Mouse (Mus musculus) limb, embryonic 13.5 days (tissue): ENCODE measurements around the gene Gm20388. TPM values are rescaled to one million over a fixed set of nuclear protein-coding genes. Genes with fewer than 3 reads are reported as not detected.
A peak's percentile ranks its signal among the peaks of the same experiment; 100 is the strongest.

Source experiments
- ATAC-seq: fragments of 200-750 bp; cut with Nextera tagmentation; 2 replicates; pipeline ENCODE4 v1.8.0; 2017; ENCODE audit warnings: low read depth, moderate number of reproducible peaks, moderate TSS enrichment; ENCODE audit not compliant: low FRiP score
- H3K27ac ChIP-seq: fragments of 300-500 bp; sonication (generic); 2 replicates; pipeline ENCODE4 v1.5.1; 2015; ENCODE audit warnings: inconsistent platforms, mild to moderate bottlenecking, moderate library complexity
- H3K27me3 ChIP-seq: fragments of 300-500 bp; sonication (generic); 2 replicates; pipeline ENCODE4 v1.6.1; 2015; ENCODE audit warnings: mild to moderate bottlenecking, inconsistent platforms
- H3K36me3 ChIP-seq: fragments of 300-500 bp; sonication (generic); 2 replicates; pipeline ENCODE4 v1.6.1; 2015; ENCODE audit warnings: inconsistent platforms, mild to moderate bottlenecking, moderate library complexity
- H3K4me1 ChIP-seq: fragments of 300-500 bp; sonication (generic); 2 replicates; pipeline ENCODE4 v1.6.1; 2015; ENCODE audit warnings: inconsistent platforms
- H3K4me2 ChIP-seq: fragments of 300-500 bp; sonication (generic); replicated peaks from 2 replicates; pipeline ENCODE4 v1.6.1; 2015; ENCODE audit warnings: inconsistent platforms, mild to moderate bottlenecking, moderate library complexity
- H3K4me3 ChIP-seq: fragments of 300-500 bp; sonication (generic); 2 replicates; pipeline ENCODE4 v1.5.1; 2015; ENCODE audit warnings: moderate library complexity, mild to moderate bottlenecking, inconsistent platforms
- H3K9ac ChIP-seq: fragments of 300-500 bp; sonication (generic); 2 replicates; pipeline ENCODE4 v1.6.1; 2015; ENCODE audit warnings: mild to moderate bottlenecking, inconsistent platforms
- H3K9me3 ChIP-seq: fragments of 300-500 bp; sonication (generic); 2 replicates; pipeline ENCODE4 v1.6.1; 2016; ENCODE audit warnings: inconsistent platforms
- WGBS: fragments of 180-500 bp; shearing (Covaris S2); methylation state at CpG from one replicate; pipeline ENCODE4 v1.1.7; 2015; 5-methylcytosine and 5-hydroxymethylcytosine counted together
- polyA plus RNA-seq: library from polyadenylated mRNA; unstranded; fragments of >200 nt; fragmentation: Nextera tagmentation; extraction: Ambion mirVana; gene quantifications from 2 replicates; pipeline ENCODE4 v1.2.1, GENCODE M21; 2015

Gm20388 gene
- polyA plus RNA-seq, 1 experiment from 2014 or later: 7.1 TPM

DNA sequence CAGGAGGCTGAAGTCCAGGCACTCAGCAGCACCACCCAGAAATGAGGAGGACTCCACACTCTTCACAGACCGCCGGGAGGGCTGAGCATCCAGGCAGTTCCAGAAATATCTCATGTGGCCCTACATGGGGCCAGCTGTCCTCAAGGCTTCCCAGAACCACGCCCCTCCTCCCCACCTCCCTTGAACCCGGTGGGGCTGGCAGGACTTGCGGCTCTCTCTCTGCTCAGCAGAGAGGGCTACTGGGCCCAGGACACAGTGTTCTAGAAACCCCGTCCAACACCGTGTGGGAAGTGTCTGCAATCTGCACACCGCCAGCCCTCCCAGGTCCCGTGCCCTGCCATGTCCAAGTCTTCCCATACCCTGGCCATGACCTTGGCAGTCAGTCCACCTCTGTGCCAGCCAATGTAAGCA is 1652.3 kb downstream of the Gm20388 start:
- Histone ChIP-seq H3K4me3 (no peak overlapping the region), H3K4me1 (no peaks in the 10 kb centered on the region), H3K9me3 (no peaks in the 10 kb centered on the region), H3K27ac (no peak overlapping the region), H3K4me2 (no peak overlapping the region), H3K9ac (no peak overlapping the region), H3K27me3 (no peaks in the 10 kb centered on the region), H3K36me3 (peaks cover 62% of the 10 kb centered on the region)
- ATAC-seq: no peak
- 81% methylated on average over 9 of the region's 9 CpGs for WGBS

DNA sequence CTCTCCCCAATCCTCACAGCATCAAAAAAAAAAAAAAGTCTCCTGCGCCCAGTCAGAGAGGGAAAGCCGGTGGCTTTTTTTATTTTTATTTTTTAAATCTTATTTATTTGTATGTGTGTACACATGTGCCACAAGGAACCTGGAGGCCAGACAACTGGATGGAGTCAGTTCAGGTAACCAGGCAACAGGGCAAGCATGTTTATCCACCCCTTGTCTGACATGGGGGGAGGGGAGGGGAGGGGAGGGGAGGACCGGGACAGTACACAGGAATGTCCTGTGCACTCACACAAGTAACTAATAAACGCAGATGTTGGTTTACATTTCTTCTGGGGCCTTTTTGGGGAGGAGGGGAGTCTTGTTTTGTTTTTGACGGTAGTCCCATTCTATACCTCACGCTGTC is 1653.1 kb downstream of the Gm20388 start:
- Histone ChIP-seq H3K9ac (no peak overlapping the region), H3K27ac (no peak overlapping the region), H3K27me3 (no peaks in the 10 kb centered on the region), H3K36me3 (peaks cover 54% of the 10 kb centered on the region), H3K4me2 (no peak overlapping the region), H3K4me3 (no peak overlapping the region), H3K9me3 (no peaks in the 10 kb centered on the region), H3K4me1 (0 out of 2 replicates have a peak, but pooled peaks cover 3% of the 10 kb centered on the region)
- WGBS: 86% methylated on average over 6 of the region's 6 CpGs
- ATAC-seq: no peak

DNA sequence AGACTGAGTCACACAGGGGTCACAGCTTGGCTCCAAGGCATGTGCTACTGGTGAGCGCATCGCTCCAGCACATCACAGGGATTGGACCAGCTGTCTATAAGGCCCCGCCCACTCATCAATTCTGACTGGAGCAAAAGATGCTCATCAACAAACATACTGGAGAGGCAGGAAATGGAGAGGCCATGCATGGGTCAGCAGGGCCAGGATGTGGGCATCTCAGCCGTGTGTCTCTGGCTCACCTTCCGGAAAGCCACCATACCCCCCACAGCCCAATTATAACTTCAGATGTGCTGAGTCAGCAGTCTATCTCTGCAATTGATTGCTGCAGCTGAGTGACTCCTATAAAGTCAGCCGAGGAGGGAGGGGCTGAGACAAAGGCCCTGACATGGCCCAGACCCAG is 1657.7 kb downstream of the Gm20388 start:
- H3K9me3 ChIP-seq: no peaks in the 10 kb centered on the region
- no peaks in the 10 kb centered on the region for H3K27me3 ChIP-seq
- H3K4me1 ChIP-seq: peaks cover 7% of the 10 kb centered on the region; the same call in 1 of the 2 replicates
- H3K4me3 ChIP-seq: no peak overlapping the region
- no peak for ATAC-seq
- no peak overlapping the region for H3K4me2 ChIP-seq
- WGBS: 68% methylated on average over 6 of the region's 6 CpGs
- H3K36me3 ChIP-seq: peaks cover 33% of the 10 kb centered on the region
- H3K9ac ChIP-seq: no peak overlapping the region
- no peak overlapping the region for H3K27ac ChIP-seq

DNA sequence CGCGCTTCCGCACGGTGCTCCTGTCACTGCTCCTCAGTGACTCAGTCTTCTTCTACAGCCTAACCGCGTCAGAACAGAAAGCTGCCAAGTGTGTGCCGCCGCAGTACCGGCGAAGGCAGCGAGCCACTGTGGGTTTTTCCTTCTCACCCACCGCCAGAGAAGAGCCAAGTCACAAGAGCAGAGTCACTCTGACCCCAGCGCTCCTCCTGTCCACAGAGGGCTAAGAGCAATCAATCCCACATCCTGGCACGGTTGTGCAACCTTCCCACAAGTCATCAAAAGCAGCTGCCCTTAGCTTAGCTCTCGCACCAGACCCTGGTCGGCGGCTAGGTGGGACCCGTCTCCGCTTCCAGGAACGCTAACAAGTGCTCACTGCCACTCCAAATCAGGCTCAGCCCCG is 1659.7 kb downstream of the Gm20388 start:
- Histone ChIP-seq H3K27ac (no peak overlapping the region), H3K36me3 (peaks cover 15% of the 10 kb centered on the region), H3K27me3 (no peaks in the 10 kb centered on the region), H3K4me1 (peaks cover 12% of the 10 kb centered on the region), H3K4me3 (no peak overlapping the region), H3K4me2 (no peak overlapping the region), H3K9me3 (no peaks in the 10 kb centered on the region), H3K9ac (no peak overlapping the region)
- no peak for ATAC-seq
- WGBS: 81% methylated on average over 21 of the region's 21 CpGs

DNA sequence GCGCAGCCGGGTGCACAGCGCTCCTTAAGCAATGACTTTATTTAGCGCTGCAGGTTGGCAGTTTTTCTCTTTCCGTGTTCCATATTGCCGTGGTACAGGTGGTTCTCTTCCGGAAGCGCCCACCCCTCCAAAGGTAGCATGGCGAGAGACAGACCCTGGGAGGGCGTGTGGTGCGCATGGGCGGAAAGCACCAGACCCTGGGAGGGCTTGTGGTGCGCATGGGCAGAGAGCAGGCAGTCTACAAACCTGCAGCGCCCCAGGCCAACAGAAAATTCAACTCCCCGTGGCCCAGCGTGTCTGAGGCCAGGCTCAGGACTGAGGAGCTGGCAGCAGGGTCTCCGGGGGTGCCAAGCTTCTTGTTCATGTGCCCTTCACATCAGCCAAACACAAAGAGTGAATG is 1660.2 kb downstream of the Gm20388 start:
- no peak overlapping the region for H3K4me2 ChIP-seq
- H3K4me1 ChIP-seq: peaks cover 17% of the 10 kb centered on the region
- peaks cover 10% of the 10 kb centered on the region for H3K36me3 ChIP-seq
- no peak for ATAC-seq
- no peak overlapping the region for H3K4me3 ChIP-seq
- H3K27ac ChIP-seq: no peak overlapping the region
- no peaks in the 10 kb centered on the region for H3K27me3 ChIP-seq
- H3K9me3 ChIP-seq: no peaks in the 10 kb centered on the region
- no peak overlapping the region for H3K9ac ChIP-seq
- WGBS: 77% methylated on average over 17 of the region's 17 CpGs

DNA sequence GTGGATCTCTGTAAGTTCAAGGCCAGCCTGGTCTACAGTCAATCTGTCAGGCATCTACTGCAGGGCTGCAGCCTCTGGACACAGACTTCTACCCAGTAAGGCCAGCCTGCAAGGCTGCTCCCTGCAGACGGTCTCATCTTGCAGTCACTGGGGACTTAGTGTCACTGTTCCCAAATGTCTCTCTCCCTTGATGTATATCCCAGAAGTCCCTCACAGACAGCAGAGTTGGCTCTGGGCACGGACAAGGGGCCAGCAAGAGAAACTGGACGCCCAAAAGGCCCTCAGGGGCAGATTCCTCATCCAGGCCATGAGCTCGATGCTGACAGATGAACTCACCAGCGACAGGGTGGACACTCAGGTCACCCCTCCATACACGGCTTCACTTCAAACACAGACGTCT is 1661.5 kb downstream of the Gm20388 start:
- 75% methylated on average over 7 of the region's 7 CpGs for WGBS
- no peak overlapping the region for H3K27ac ChIP-seq
- H3K4me1 ChIP-seq: peaks cover 30% of the 10 kb centered on the region

DNA sequence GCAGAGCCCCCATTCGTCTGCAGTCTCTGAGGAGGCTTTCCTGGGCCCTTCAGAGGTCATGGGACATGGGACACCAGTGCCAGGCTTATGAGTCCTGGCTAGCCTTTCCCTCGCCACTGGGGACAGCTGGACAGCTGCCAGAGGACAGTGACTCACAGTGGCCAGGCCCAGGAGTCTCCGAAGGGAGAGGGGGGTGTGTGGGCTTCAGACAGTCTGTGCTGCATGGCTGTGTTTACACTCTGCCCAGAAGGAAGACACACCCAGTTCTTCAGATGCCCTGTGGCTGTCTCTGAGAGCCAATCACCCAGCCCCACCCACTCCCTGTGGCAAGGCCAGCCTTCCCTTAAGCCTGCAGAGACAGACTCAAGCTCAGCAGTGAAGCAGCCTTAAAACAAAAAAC is 1662.6 kb downstream of the Gm20388 start:
- no peak overlapping the region for H3K9ac ChIP-seq
- H3K9me3 ChIP-seq: no peaks in the 10 kb centered on the region
- no peak overlapping the region for H3K27ac ChIP-seq
- no peak overlapping the region for H3K4me3 ChIP-seq
- H3K4me2 ChIP-seq: no peak overlapping the region
- peaks cover 40% of the 10 kb centered on the region for H3K4me1 ChIP-seq
- no peaks in the 10 kb centered on the region for H3K27me3 ChIP-seq
- peaks cover 4% of the 10 kb centered on the region; the same call in 1 of the 2 replicates for H3K36me3 ChIP-seq
- 43% methylated on average over 3 of the region's 3 CpGs for WGBS
- ATAC-seq: no peak

More for the DNA sequence above, 1661.5 kb downstream of the Gm20388 start:
- no peaks in the 10 kb centered on the region for H3K9me3 ChIP-seq
- no peak overlapping the region for H3K9ac ChIP-seq
- no peak overlapping the region for H3K4me3 ChIP-seq
- H3K36me3 ChIP-seq: peaks cover 4% of the 10 kb centered on the region; the same call in 1 of the 2 replicates
- no peak for ATAC-seq
- no peak overlapping the region for H3K4me2 ChIP-seq
- H3K27me3 ChIP-seq: no peaks in the 10 kb centered on the region

DNA sequence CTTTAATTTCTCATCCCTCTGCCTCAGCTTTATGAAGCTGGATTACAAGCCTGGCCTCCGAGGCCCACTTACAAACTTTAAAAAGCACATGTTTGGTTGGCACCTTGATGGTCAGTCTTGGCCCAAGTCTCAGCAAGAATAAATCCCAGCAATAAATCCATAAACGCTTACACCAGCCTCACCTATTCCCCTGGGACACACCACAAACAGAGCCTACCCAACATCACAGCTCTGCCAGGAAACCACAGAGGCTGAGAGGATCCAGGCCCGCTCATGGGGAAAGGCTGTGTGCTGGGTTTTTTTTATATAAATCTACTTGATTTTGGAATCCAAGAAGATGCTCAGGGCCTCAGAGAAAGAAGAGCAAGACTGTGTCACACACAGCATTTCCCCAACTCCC is 1665.0 kb downstream of the Gm20388 start:
- H3K27ac ChIP-seq: no peak overlapping the region
- no peaks in the 10 kb centered on the region for H3K9me3 ChIP-seq
- H3K4me2 ChIP-seq: no peak overlapping the region
- H3K27me3 ChIP-seq: peaks cover 5% of the 10 kb centered on the region; the same call in 1 of the 2 replicates
- no peak overlapping the region for H3K4me3 ChIP-seq
- no peak for ATAC-seq
- no peaks in the 10 kb centered on the region for H3K36me3 ChIP-seq
- WGBS: 47% methylated on average over 3 of the region's 3 CpGs
- H3K4me1 ChIP-seq: peaks cover 39% of the 10 kb centered on the region
- H3K9ac ChIP-seq: peak overlapping the region; percentile 15; the same call in 1 of the 2 replicates

DNA sequence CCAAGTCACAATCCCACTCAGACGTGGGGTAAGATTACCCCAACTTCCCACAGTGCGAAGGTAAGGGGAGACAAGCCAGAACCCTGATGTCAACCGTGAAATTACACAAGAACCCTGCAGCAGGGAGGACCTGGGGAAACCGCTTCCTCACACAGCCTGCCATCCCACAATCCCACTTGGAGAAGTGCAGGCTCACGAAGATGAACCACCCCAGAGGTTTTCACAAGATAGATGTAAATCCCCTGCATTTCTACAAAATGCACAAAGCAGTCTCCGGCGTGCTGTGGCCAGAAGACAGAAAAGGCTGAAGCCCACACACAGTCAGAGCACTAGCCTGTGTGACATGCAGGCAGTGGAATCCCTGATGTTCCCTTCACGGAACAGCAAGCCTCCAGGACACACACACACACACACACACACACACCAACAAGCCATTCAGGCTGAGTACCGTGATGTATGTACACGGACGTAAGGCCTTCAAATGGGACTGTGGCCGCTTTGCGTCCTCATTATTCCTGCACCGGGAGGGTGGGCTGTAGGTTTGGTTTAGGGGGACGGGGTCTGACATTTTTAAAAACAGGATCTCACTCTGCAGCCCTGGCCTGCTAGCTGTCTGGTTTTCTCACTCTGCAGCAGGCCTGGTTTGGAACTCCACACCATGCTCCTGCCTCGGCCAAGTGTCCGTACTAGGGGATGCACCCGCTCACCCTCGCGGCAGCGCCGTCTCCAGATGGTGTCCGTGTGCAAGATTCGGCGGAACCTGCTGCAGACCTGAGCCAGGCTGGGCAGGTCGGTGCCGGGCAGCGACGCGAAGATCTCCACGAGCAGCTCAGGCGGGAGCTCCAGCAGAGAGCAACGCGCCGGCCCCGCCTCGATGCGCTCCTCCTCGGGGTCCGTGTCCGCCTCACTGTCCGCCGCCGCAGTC is 1667.4 kb downstream of the Gm20388 start:
- peak overlapping the region; percentile 91 for H3K4me3 ChIP-seq
- peak overlapping the region; percentile 88 for H3K9ac ChIP-seq
- H3K27ac ChIP-seq: peak overlapping the region; percentile 55
- H3K4me1 ChIP-seq: peaks cover 39% of the 10 kb centered on the region
- WGBS: 2% methylated on average over 44 of the region's 44 CpGs
- H3K27me3 ChIP-seq: peaks cover 5% of the 10 kb centered on the region; the same call in 1 of the 2 replicates
- no peaks in the 10 kb centered on the region for H3K36me3 ChIP-seq
- ATAC-seq: peak; percentile 49
- no peaks in the 10 kb centered on the region for H3K9me3 ChIP-seq
- peak overlapping the region; percentile 94 for H3K4me2 ChIP-seq

DNA sequence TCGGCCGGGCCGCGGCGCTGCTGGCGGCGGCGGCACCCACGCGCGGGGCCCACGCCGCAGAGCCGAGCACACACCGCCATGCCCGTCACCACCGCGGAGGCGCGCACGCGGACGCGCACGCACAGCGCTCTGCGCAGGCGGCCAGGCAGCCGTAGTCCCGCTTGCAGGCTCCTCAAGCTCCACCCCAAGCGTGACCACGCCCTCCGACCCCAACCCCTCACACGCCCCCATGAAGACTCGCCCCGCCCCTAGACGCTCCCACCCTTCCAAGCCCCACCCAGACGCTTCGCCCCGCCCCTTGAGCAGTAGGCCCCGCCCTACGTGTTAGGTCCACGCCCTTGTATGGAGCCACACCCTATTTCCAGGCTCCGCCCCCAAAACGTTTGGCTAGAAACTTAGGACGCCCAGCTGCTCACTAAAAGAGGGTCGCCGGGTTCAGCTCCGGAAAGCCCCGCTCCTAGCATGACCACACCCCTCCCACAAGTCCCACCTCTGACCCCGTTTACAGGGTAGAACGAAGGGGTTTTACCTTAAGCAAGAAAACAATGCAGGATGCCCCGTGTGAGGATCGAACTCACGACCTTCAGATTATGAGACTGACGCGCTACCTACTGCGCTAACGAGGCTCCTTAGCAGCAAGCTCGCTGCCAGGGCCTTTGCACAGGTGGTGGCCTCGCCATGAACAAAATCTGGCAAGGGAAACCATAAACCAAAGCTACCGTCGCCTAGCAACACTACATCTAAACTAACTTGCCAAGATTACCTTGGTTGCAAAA is 1668.2 kb downstream of the Gm20388 start, which contains the start of gene Fbxo31:
TSS of gene Fbxo31 (minus strand) at position 131 of the 776 bp plus-strand sequence.
- Histone ChIP-seq H3K36me3 (no peaks in the 10 kb centered on the region), H3K4me3 (peak within 1 kb of the TSS; percentile 91), H3K27me3 (peaks cover 5% of the 10 kb centered on the region; the same call in 1 of the 2 replicates), H3K9me3 (no peaks in the 10 kb centered on the region), H3K9ac (peak within 1 kb of the TSS; percentile 88), H3K4me2 (peak within 1 kb of the TSS; percentile 94), H3K4me1 (peaks cover 34% of the 10 kb centered on the region), H3K27ac (peak within 1 kb of the TSS; percentile 55)
- 1% methylated on average over 53 of the region's 63 CpGs for WGBS
- ATAC-seq: peak; percentile 92

DNA sequence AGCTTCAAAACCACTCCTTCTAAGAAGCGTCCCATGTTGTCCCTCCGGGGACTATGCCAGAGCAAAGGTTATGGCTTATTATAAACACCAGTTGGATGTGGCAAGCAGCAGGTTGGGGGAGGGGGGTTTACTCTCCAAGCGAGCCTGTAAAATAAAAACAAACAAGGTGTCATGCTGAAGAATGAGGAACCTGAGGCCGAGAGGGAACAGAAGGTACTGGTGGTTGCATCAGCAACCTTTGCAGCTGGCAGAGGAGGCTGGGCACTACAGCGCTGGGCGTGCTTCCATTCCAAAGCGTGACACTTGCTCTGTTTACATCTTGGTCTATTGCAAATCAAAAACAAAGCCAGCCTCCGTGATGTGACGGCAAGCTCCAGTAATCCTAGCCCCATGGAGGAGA is 1669.8 kb downstream of the Gm20388 start:
- WGBS: 17% methylated on average over 9 of the region's 9 CpGs
- no peak overlapping the region for H3K9ac ChIP-seq
- ATAC-seq: no peak

DNA sequence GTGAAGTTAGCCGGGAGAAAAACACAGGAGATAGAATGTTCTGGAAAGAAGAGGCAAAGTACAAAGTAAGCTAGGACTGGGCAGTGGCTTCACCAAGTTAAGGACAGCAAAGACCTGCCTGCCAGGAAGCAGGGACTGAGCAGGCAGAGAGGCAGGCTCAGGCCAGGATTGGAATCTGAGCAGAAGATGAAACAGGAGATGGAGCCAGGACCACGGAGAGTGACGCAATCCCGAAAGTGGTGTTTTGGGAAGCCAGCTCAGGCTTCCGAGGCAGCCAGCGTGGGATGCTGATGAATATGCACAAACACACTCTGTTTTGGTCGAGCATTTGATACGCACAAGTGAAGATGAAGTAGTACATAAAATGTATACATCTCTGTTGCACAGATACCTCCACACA is 1673.0 kb downstream of the Gm20388 start:
- no peak overlapping the region for H3K4me2 ChIP-seq
- peaks cover 5% of the 10 kb centered on the region; the same call in 1 of the 2 replicates for H3K27me3 ChIP-seq
- no peaks in the 10 kb centered on the region for H3K36me3 ChIP-seq
- 49% methylated on average over 8 of the region's 8 CpGs for WGBS
- no peak overlapping the region for H3K27ac ChIP-seq
- H3K4me3 ChIP-seq: no peak overlapping the region
- no peaks in the 10 kb centered on the region for H3K9me3 ChIP-seq
- no peak overlapping the region for H3K9ac ChIP-seq
- no peak for ATAC-seq
- peaks cover 7% of the 10 kb centered on the region for H3K4me1 ChIP-seq

More for the DNA sequence above, 1669.8 kb downstream of the Gm20388 start:
- Histone ChIP-seq H3K9me3 (no peaks in the 10 kb centered on the region), H3K36me3 (no peaks in the 10 kb centered on the region), H3K27ac (no peak overlapping the region), H3K4me1 (peaks cover 33% of the 10 kb centered on the region), H3K27me3 (peaks cover 5% of the 10 kb centered on the region; the same call in 1 of the 2 replicates), H3K4me2 (no peak overlapping the region), H3K4me3 (no peak overlapping the region)
